Mouse (Mus musculus) stomach, embryonic 16.5 days (tissue): ENCODE measurements around the gene Cx3cr1. TPM values are rescaled to one million over a fixed set of nuclear protein-coding genes. Genes with fewer than 3 reads are reported as not detected.
A peak's percentile ranks its signal among the peaks of the same experiment; 100 is the strongest.

ENCODE experiments used
- ATAC-seq: fragments of 200-750 bp; cut with Nextera tagmentation; 2 replicates; pipeline ENCODE4 v1.8.0; 2017; ENCODE audit warnings: moderate number of reproducible peaks, moderate TSS enrichment; ENCODE audit not compliant: insufficient read depth, low FRiP score
- H3K27ac ChIP-seq: fragments of 300-500 bp; sonication (generic); 2 replicates; pipeline ENCODE4 v1.5.1; 2014; ENCODE audit warnings: low read length
- H3K27me3 ChIP-seq: fragments of 300-500 bp; sonication (generic); 2 replicates; pipeline ENCODE4 v1.6.1; 2014; ENCODE audit warnings: low read length, control low read depth, mixed read lengths; ENCODE audit not compliant: control insufficient read depth, insufficient read depth
- H3K36me3 ChIP-seq: fragments of 300-500 bp; sonication (generic); 2 replicates; pipeline ENCODE4 v1.6.1; 2014; ENCODE audit warnings: low read length; ENCODE audit not compliant: control insufficient read depth, insufficient read depth
- H3K4me1 ChIP-seq: fragments of 300-500 bp; sonication (generic); 2 replicates; pipeline ENCODE4 v1.6.1; 2014; ENCODE audit warnings: low read length, control low read depth, mixed read lengths; ENCODE audit not compliant: control insufficient read depth, insufficient read depth
- H3K4me2 ChIP-seq: fragments of 300-500 bp; sonication (generic); 2 replicates; pipeline ENCODE4 v1.6.1; 2014; ENCODE audit warnings: low read depth, low read length, mixed read lengths
- H3K4me3 ChIP-seq: fragments of 300-500 bp; sonication (generic); replicated peaks from 2 replicates; pipeline ENCODE4 v1.5.1; 2014; ENCODE audit warnings: mild to moderate bottlenecking, low read length
- H3K9ac ChIP-seq: fragments of 300-500 bp; sonication (generic); 2 replicates; pipeline ENCODE4 v1.6.1; 2014; ENCODE audit warnings: low read length
- H3K9me3 ChIP-seq: fragments of 300-500 bp; sonication (generic); replicated peaks from 2 replicates; pipeline ENCODE4 v1.6.1; 2016; ENCODE audit warnings: low read length, control low read depth; ENCODE audit not compliant: control insufficient read depth
- WGBS: fragments of 180-500 bp; shearing (Covaris S2); extraction: QIAGEN DNeasy Blood & Tissue Kit; methylation state at CpG from one replicate; pipeline ENCODE4 v1.1.7; 2014; 5-methylcytosine and 5-hydroxymethylcytosine counted together
- polyA plus RNA-seq: library from polyadenylated mRNA; unstranded; fragments of >200 nt; fragmentation: Nextera tagmentation; extraction: Ambion mirVana; gene quantifications from 2 replicates; pipeline ENCODE4 v1.2.1, GENCODE M21; 2015

Gene Cx3cr1
- polyA plus RNA-seq, 1 experiment from 2014 or later, result 15.2 TPM

DNA sequence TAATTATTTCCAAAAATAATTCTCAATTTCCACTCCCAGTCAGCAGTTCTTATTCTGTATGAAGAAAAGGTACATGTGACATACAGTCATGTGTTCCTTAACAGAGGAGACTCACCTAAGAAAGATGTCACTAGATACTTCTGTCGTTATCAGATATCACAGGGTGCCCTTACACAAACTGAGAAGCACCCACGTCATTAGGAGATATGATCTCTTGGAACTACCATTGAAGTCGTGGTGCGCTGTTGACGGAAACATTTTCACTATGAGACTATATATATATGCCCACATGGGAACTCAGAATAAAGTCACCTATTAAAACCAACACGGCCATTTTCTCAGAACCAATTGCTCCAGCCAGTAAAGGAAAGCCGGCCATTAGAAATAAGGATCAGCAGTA lies 4.8 kb upstream of the Cx3cr1 start:
- H3K27me3 ChIP-seq, result no peaks in the 10 kb centered on the region
- no peak overlapping the region for H3K4me2 ChIP-seq
- no peaks in the 10 kb centered on the region for H3K36me3 ChIP-seq
- ATAC-seq, result no peak
- WGBS, result 81% methylated on average over 7 of the region's 7 CpGs
- H3K9ac ChIP-seq, result no peak overlapping the region
- no peaks in the 10 kb centered on the region; the same call in 1 of the 2 replicates for H3K4me1 ChIP-seq
- H3K4me3 ChIP-seq, result no peak overlapping the region
- H3K27ac ChIP-seq, result no peak overlapping the region
- H3K9me3 ChIP-seq, result no peaks in the 10 kb centered on the region

DNA sequence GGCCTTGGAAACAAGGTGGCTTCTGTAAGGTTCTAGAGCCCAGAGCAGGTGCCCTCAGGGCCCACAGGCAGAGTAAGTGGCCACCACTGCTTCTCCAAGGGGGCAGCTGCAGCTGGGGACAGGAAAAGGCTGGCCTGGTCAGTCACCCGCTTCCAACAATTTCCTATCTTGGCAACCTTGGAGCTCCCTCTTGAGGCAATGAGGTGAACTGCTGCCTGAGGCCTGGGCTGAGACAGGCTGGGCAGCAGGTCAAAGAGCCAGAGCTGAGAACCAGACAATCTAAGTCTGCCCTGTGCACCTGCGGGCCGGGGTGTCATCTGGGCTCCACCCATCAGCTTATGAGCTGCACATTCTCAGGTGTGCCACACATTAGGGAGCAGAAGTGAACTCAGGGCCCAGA lies 3.5 kb upstream of the Cx3cr1 start:
- peak; percentile 73; the same call in 1 of the 2 replicates for ATAC-seq
- Histone ChIP-seq H3K36me3 (no peaks in the 10 kb centered on the region), H3K4me3 (no peak overlapping the region), H3K4me2 (no peak overlapping the region), H3K27ac (no peak overlapping the region), H3K4me1 (no peaks in the 10 kb centered on the region; the same call in 1 of the 2 replicates), H3K9me3 (no peaks in the 10 kb centered on the region), H3K9ac (0 out of 2 replicates have a peak overlapping the region, but pooled peaks have one; percentile 12), H3K27me3 (no peaks in the 10 kb centered on the region)
- 16% methylated on average over 3 of the region's 3 CpGs for WGBS

DNA sequence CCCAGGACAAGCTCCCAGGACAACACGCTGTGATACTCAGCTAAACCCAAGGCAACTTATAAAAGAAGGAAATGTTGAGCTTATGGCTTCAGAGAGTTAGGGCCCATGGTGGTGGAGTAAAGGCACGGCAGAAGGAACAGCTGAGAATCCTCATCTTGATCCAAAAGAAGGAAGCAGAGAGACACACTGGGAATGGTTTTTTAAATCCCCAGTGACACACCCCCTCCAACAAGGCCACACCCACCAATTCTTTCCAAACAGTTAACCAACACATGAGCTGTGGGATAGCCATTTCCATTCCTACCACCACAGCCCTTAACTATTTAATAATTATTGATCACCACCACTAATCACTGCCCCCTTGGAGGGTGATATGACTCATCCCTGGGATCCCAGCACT lies 1.6 kb upstream of the Cx3cr1 start:
- WGBS, result 52% methylated on average over 2 of the region's 2 CpGs
- H3K9me3 ChIP-seq, result no peaks in the 10 kb centered on the region
- no peak overlapping the region for H3K9ac ChIP-seq
- ATAC-seq, result no peak
- no peak overlapping the region for H3K4me3 ChIP-seq
- no peak overlapping the region for H3K27ac ChIP-seq
- no peaks in the 10 kb centered on the region for H3K27me3 ChIP-seq
- no peak overlapping the region for H3K4me2 ChIP-seq
- H3K4me1 ChIP-seq, result no peaks in the 10 kb centered on the region; the same call in 1 of the 2 replicates
- H3K36me3 ChIP-seq, result no peaks in the 10 kb centered on the region

DNA sequence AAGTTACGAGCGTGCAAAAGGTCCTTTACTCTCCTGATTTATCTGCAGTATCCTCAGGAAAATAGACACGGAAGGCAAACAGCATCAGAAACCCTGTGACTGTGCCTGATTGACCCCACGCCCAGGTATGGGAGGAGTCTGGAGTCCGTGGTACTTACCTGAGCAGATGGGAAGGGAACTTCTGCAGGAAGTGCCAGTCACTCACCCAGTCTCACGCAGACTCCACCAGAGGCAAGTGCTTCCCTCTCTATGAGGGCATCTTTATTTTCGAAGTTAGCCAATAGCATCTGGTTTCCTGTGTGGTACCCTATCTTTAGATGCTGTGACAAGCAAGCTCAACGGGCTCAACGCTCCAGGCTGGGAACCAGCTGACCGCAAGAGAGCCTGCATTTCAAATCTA lies 1.6 kb downstream of the Cx3cr1 start:
- WGBS, result 49% methylated on average over 10 of the region's 10 CpGs

DNA sequence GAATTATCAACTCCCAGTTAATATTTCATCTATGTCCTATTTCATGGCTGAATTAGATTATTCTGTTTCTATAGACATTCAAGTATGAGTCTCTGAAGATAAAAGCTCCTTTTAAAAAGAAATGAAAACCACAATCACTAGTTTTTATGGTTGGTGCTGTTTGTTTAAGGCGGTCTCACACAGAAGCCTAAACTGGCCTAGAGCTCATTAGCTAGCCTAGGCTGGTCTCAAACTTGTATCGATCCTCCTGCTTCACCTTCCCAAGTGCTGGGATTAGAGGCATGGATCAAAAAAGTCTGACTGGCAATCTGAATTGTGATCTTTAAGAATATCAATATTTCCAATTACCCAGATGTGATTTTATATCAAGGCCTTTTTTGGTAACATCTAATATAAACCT lies 2.1 kb downstream of the Cx3cr1 start:
- H3K27me3 ChIP-seq, result no peaks in the 10 kb centered on the region
- H3K4me2 ChIP-seq, result no peak overlapping the region
- H3K9me3 ChIP-seq, result no peaks in the 10 kb centered on the region
- no peaks in the 10 kb centered on the region; the same call in 1 of the 2 replicates for H3K4me1 ChIP-seq
- 72% methylated on average over 2 of the region's 2 CpGs for WGBS
- no peak overlapping the region for H3K4me3 ChIP-seq
- no peak for ATAC-seq
- no peak overlapping the region for H3K9ac ChIP-seq
- H3K36me3 ChIP-seq, result no peaks in the 10 kb centered on the region
- H3K27ac ChIP-seq, result no peak overlapping the region

More for the DNA sequence above, 1.6 kb downstream of the Cx3cr1 start:
- no peaks in the 10 kb centered on the region for H3K27me3 ChIP-seq
- no peak overlapping the region for H3K4me3 ChIP-seq
- no peak overlapping the region for H3K9ac ChIP-seq
- no peaks in the 10 kb centered on the region for H3K9me3 ChIP-seq
- H3K27ac ChIP-seq, result no peak overlapping the region
- H3K4me2 ChIP-seq, result no peak overlapping the region
- H3K4me1 ChIP-seq, result no peaks in the 10 kb centered on the region; the same call in 1 of the 2 replicates
- ATAC-seq, result 0 out of 2 replicates have a peak, but pooled peaks have one; percentile 52
- H3K36me3 ChIP-seq, result no peaks in the 10 kb centered on the region

DNA sequence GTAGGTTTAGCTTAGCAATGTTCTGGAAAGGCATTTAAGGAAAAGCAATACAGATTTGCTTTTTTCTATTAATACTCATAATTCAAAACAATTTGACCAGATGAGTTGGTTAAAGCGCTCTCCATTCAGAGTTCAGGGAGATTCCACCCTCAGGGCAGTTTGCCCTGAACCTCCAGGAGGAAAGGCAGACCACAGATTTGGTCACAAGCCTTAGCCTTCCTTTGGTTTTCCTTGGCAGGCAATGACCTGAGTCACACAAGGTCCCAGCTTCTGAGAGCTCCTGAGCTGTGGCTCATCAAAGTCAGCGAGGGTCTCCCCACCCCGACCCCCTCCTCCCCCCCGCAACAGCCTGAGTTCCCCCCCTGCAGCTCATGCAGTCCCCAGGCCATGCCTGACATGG lies 5.4 kb downstream of the Cx3cr1 start:
- no peak overlapping the region for H3K4me3 ChIP-seq
- no peaks in the 10 kb centered on the region for H3K27me3 ChIP-seq
- no peaks in the 10 kb centered on the region for H3K9me3 ChIP-seq
- no peak overlapping the region for H3K4me2 ChIP-seq
- no peak overlapping the region for H3K27ac ChIP-seq
- H3K36me3 ChIP-seq, result no peaks in the 10 kb centered on the region
- WGBS, result 81% methylated on average over 4 of the region's 4 CpGs
- no peaks in the 10 kb centered on the region for H3K4me1 ChIP-seq
- no peak for ATAC-seq
- no peak overlapping the region for H3K9ac ChIP-seq

DNA sequence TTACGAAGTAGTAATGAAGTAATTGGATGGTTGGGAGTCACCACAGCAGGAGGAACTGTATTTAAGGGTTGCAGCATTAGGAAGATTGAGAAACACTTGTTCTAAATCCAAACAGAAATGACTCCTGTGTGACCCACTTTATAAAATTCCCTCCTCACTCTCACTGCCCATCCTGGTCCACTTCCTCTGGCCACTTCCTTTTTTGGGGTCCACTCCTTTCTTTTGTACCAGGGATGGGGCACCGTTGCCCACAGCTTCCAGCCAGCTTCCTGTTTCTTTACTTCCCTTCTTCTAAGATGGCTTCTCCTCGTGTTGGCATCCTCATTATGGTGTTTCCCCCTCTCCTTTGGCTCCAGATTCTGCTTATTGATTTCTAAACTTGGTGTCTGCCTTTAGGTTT lies 10.9 kb downstream of the Cx3cr1 start:
- Histone ChIP-seq H3K9ac (no peak overlapping the region), H3K9me3 (no peaks in the 10 kb centered on the region), H3K4me3 (no peak overlapping the region), H3K4me2 (no peak overlapping the region), H3K27me3 (no peaks in the 10 kb centered on the region; the same call in 1 of the 2 replicates), H3K4me1 (no peaks in the 10 kb centered on the region), H3K36me3 (no peaks in the 10 kb centered on the region), H3K27ac (no peak overlapping the region)
- no peak for ATAC-seq
- WGBS, result 62% methylated on average over 3 of the region's 3 CpGs

DNA sequence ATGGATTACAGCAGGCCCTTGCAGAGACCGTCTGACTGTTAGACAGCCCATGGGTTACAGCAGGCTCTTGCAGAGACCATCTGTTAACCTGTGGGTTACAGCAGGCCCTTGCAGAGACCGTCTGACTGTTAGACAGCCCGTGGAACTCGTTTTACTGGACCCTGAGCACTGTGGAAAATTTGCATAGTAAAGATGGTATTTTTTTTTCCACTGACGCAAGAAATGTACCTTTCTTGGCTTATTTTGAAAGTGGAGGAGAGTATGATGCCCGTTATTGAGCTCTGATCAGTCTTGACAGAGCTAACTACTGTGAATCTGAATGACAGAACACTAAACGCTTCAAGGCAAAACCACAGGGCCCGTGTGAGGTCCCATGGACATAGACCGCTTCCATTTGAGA lies 13.5 kb downstream of the Cx3cr1 start:
- H3K27me3 ChIP-seq, result no peaks in the 10 kb centered on the region; the same call in 1 of the 2 replicates
- no peaks in the 10 kb centered on the region for H3K36me3 ChIP-seq
- H3K4me1 ChIP-seq, result no peaks in the 10 kb centered on the region
- no peak overlapping the region for H3K4me3 ChIP-seq
- H3K9me3 ChIP-seq, result no peaks in the 10 kb centered on the region
- whole genome bisulfite sequencing, result 65% methylated on average over 9 of the region's 9 CpGs
- H3K9ac ChIP-seq, result no peak overlapping the region
- no peak for ATAC-seq
- H3K4me2 ChIP-seq, result no peak overlapping the region
- no peak overlapping the region for H3K27ac ChIP-seq

DNA sequence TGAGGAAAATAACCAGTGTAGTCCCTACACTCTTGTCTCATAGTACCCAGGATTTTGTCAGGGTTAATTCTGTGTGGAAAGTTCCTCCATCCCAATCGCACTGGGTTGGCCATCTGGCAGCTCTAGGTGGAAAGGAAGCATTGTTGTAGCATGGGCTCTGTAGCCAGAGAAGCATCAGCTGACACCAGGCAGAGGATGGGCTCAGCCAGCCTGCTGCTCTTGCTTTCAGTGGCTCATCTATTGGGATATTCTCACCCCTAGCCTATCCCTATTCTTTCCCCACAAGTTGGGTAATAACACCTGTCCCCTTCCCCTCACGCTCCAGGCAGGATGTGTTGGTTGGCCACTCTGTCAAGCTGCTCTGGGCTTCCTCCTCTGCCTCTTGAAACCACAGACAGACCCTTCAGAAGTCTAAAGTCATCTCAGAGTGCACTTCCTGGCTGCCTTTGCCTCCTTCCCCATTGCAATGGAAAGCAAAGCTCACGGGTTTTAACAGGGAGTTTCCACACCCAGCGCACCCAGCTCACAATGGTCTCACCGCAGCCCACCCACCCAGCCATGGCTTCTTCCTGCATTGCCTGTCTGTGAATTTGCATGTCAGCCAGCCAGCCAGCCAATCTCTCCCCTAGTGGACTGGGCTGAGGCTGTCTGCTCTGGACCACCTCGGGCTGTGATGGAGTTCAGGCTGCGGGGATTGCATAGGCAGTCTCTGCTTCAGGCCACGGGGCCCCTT lies 15.0 kb downstream of the Cx3cr1 start:
- Histone ChIP-seq H3K36me3 (no peaks in the 10 kb centered on the region), H3K9ac (no peak overlapping the region), H3K27me3 (no peaks in the 10 kb centered on the region; the same call in 1 of the 2 replicates), H3K4me2 (no peak overlapping the region), H3K4me1 (no peaks in the 10 kb centered on the region), H3K4me3 (no peak overlapping the region), H3K27ac (no peak overlapping the region), H3K9me3 (no peaks in the 10 kb centered on the region)
- WGBS, result 50% methylated on average over 8 of the region's 8 CpGs
- ATAC-seq, result no peak
